Mouse (Mus musculus) liver, adult 2 months (tissue): ENCODE results near the gene Gabra2. TPM values are rescaled to one million over a fixed set of nuclear protein-coding genes. Genes with fewer than 3 reads are reported as not detected.

ENCODE experiments used
- DNase-seq: peaks from one replicate; pipeline ENCODE4 v3.0.0-alpha.2; 2011; ENCODE audit warnings: low read depth, low spot score; ENCODE audit errors: extremely low read depth
- H3K27ac ChIP-seq: fragments of 200-500 bp; replicated peaks from 2 replicates; pipeline ENCODE4 v1.5.1; 2012; ENCODE audit warnings: low read depth, mild to moderate bottlenecking, control low read depth, inconsistent platforms, low read length; ENCODE audit not compliant: insufficient read depth
- H3K27me3 ChIP-seq: fragments of 200-500 bp; 2 replicates; pipeline ENCODE4 v1.6.1; 2012; ENCODE audit warnings: mild to moderate bottlenecking, moderate library complexity, low read length, inconsistent platforms; ENCODE audit not compliant: control insufficient read depth, insufficient read depth
- H3K36me3 ChIP-seq: fragments of 200-500 bp; 2 replicates; pipeline ENCODE4 v1.6.1; 2012; ENCODE audit warnings: low read length, inconsistent platforms; ENCODE audit not compliant: control insufficient read depth, insufficient read depth
- H3K4me1 ChIP-seq: fragments of 200-500 bp; 2 replicates; pipeline ENCODE4 v1.6.1; 2011; ENCODE audit warnings: low read length; ENCODE audit not compliant: control insufficient read depth, insufficient read depth
- H3K4me3 ChIP-seq: fragments of 200-500 bp; 2 replicates; pipeline ENCODE4 v1.5.1; 2011; ENCODE audit warnings: low read depth, mild to moderate bottlenecking, control low read depth, low read length, moderate library complexity; ENCODE audit not compliant: insufficient read depth
- H3K79me2 ChIP-seq: fragments of 200-500 bp; 2 replicates; pipeline ENCODE4 v1.6.1; 2012; ENCODE audit warnings: inconsistent platforms, mild to moderate bottlenecking, low read length, moderate library complexity; ENCODE audit not compliant: control insufficient read depth, insufficient read depth
- H3K9ac ChIP-seq: fragments of 200-500 bp; 2 replicates; pipeline ENCODE4 v1.6.1; 2012; ENCODE audit warnings: low read depth, mild to moderate bottlenecking, control low read depth, inconsistent platforms, low read length
- CTCF ChIP-seq: fragments of 200-500 bp; IDR thresholded peaks from 2 replicates; pipeline ENCODE4 v1.5.1; 2011; ENCODE audit warnings: low read depth, low read length, control low read depth
- POLR2A ChIP-seq: fragments of 200-500 bp; IDR thresholded peaks from 2 replicates; pipeline ENCODE4 v1.6.1; 2011; ENCODE audit warnings: low read length, control low read depth; ENCODE audit not compliant: insufficient read depth; ENCODE audit errors: extremely low read depth
- WGBS: fragments of 180-500 bp; shearing (Covaris S2); methylation state at CpG from one replicate; pipeline ENCODE4 v1.1.7; 2018; 5-methylcytosine and 5-hydroxymethylcytosine counted together
- polyA plus RNA-seq: library from polyadenylated mRNA; depleted of rRNA; stranded (reverse); fragments of >200 nt; gene quantifications from 2 replicates; pipeline ENCODE4 v1.2.3, GENCODE M21; 2012; rRNA removed
- total RNA-seq: library from RNA; depleted of rRNA; stranded (reverse); fragments of >200 nt; gene quantifications from 2 replicates; pipeline ENCODE4 v1.2.3, GENCODE M21; 2014; rRNA removed

Gabra2 gene
- total RNA-seq (0.07 TPM in 1 of 2 replicates, not detected in the other), polyA plus RNA-seq (not detected in 2 replicates)

DNA sequence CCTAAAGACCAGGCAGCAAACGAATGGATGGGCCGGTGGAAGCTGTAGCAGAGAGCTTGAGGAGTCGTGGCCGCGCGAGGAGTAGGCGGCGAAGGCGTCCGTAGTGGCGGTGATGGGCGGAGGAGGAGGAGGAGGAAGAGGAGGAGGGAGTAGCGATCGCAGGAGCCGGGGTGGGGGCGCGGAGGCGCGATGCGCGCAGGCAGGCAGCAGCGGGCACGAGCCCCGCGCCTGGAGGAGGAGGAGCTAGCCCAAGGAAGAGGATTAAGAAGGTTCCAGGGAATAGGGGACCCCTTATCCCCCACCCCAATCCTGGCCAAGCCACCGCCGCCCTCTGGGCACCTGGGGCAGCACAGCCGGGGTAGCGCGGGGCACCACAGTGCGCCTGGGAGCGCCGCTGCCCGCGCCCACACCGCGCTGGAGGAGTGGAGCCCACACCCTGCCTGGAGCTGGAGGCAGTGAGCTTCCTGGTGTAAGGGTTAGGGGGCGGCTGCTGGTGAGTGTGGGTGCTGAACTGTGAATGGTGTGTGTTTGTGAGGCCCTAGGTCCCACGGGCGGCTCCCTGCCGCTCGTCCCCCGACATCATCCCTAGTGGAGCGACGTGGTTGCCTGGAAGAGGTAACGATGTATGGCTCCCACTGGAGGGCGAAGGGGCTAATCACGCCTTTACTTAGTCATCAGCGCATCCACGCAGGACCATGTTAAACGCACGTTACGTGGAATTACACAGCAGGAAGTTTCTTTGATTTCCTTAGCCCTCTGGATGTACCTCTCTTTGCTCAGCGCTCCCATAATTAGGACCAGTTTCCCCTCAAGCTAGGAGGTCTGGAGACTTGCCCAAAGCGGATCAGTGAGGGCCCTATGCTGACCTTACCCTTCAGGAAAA, at the start of gene Gabra2:
Gabra2 (minus strand) TSS at position 125 of the 883 bp plus-strand sequence.
- no peak within 1 kb of the TSS for H3K4me3 ChIP-seq
- TF ChIP-seq CTCF (no peak), POLR2A (no peak)
- no peaks in the 10 kb centered on the region for H3K36me3 ChIP-seq
- H3K9ac ChIP-seq: no peak within 1 kb of the TSS
- DNase-seq: no peak
- H3K79me2 ChIP-seq: no peaks in the 10 kb centered on the region
- no peak within 1 kb of the TSS for H3K27ac ChIP-seq
- H3K4me1 ChIP-seq: no peaks in the 10 kb centered on the region
- 2% methylated on average over 48 of the region's 55 CpGs for WGBS
- peaks cover 3% of the 10 kb centered on the region; the same call in 1 of the 2 replicates for H3K27me3 ChIP-seq

DNA sequence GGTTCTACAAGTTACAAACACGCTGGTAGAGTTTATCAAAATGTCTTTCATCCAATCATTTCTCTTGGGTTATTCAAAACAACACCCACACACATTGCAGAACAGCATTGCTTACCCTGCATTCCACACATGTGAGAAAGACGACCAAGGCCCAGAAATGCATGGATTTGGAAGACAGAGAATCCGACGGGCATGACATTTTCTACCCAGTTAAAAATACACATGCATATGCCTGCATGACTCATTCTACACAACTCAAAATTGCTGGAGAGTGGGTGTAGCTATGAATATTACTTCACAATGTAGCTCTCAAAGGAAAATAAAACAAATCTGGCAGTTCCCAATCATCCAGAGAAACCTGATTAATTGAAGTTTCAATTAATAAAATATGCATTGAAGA, 41.0 kb upstream of the Gabra2 start:
- no peak overlapping the region for H3K27ac ChIP-seq
- 67% methylated on average over 4 of the region's 4 CpGs for WGBS
- TF ChIP-seq CTCF (no peak), POLR2A (no peak)
- no peak overlapping the region for H3K9ac ChIP-seq
- H3K4me3 ChIP-seq: no peak overlapping the region
- H3K79me2 ChIP-seq: no peaks in the 10 kb centered on the region
- DNase-seq: no peak
- H3K27me3 ChIP-seq: no peaks in the 10 kb centered on the region
- H3K4me1 ChIP-seq: no peaks in the 10 kb centered on the region
- no peaks in the 10 kb centered on the region for H3K36me3 ChIP-seq

DNA sequence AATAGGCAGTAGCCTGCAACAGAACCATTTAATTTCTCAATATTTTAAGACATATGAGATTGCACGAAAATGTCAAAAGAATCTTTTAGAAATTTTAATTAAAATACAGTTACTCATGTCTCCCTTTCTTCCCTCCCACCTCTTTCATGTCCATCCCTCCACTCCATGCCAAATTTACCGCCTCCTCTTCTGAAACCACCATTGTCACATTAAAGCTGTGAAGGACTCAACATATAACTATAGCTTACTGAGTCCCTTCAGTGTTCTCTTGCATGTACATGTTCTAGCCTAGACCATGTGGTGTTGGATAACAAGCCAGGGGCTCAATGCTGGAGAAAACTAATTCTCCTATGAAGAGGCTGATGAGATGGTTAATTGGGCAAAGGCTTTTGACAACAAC, 40.2 kb upstream of the Gabra2 start:
- Histone ChIP-seq H3K9ac (no peak overlapping the region), H3K36me3 (no peaks in the 10 kb centered on the region), H3K27ac (no peak overlapping the region), H3K4me3 (no peak overlapping the region), H3K27me3 (no peaks in the 10 kb centered on the region), H3K4me1 (no peaks in the 10 kb centered on the region), H3K79me2 (no peaks in the 10 kb centered on the region)
- DNase-seq: no peak
- TF ChIP-seq POLR2A (no peak), CTCF (no peak)
- WGBS: 74% methylated on average over 2 of the region's 2 CpGs

DNA sequence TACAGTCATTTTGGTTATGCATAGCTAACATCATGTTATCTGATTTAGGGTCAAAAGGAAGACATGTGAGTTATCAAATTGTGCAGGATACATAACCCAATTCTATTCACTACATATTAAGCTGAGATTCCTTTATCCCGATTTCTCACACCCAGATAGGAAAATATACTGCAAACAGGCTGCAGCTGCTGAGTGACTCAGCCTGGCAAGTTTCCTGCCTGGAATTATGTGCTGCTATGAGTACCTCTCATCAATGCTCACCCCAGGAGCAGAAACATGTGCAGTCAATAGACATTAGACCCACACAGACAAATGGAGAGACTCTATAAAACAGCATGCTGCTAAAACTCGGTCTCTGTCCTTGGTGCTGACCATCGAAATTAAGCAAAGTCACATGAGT, 32.1 kb upstream of the Gabra2 start:
- Histone ChIP-seq H3K4me1 (no peaks in the 10 kb centered on the region), H3K36me3 (no peaks in the 10 kb centered on the region), H3K79me2 (no peaks in the 10 kb centered on the region), H3K4me3 (no peak overlapping the region), H3K27me3 (no peaks in the 10 kb centered on the region), H3K27ac (no peak overlapping the region), H3K9ac (no peak overlapping the region)
- TF ChIP-seq POLR2A (no peak), CTCF (no peak)
- 60% methylated on average over 3 of the region's 3 CpGs for WGBS
- no peak for DNase-seq

DNA sequence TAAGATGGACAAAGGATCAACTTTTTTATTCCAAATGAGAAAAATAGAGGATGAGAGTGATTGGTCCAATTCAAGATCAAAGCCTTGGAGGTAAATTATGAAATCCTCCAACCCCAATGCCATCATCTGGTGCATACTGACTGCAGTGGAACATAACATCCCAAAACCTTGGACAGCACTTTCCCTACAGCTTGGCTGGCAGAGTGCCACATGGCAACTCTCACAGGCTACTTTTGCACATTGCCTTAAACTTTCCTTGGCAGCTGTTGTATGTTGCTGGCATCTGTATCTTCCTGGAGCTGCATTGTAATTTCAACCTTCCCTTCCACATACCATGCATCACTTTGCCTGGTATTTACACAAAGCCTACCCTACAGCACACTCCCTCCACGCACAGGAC, 19.6 kb upstream of the Gabra2 start:
- H3K9ac ChIP-seq: no peak overlapping the region
- 46% methylated on average over 1 of the region's 1 CpGs for WGBS
- DNase-seq: no peak
- TF ChIP-seq CTCF: no peak
- TF ChIP-seq POLR2A: no peak
- H3K27ac ChIP-seq: no peak overlapping the region
- H3K4me3 ChIP-seq: no peak overlapping the region
- H3K27me3 ChIP-seq: no peaks in the 10 kb centered on the region
- no peaks in the 10 kb centered on the region for H3K79me2 ChIP-seq
- no peaks in the 10 kb centered on the region for H3K4me1 ChIP-seq
- no peaks in the 10 kb centered on the region for H3K36me3 ChIP-seq

DNA sequence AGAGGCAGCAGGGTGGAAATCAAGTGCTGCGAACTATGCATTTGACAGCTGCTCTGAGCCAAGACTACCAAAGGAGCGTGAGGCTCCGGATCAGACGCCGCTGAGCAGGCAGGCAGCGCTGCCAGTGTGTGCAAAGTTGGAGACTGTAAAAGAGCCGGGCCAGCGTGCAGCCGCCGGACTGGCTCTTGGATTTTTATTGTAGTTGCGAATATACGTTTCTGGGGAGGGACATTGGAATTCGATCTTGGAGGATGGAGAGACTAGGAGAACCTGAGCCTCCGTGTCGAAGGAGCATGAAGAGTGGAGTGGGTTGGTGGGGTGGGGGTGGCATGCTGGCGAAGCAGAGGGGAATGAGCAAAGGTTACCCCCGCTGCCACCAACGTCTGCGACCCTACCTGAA, 469 bp downstream of the Gabra2 start:
- H3K4me3 ChIP-seq: no peak overlapping the region
- TF ChIP-seq POLR2A: no peak
- H3K9ac ChIP-seq: no peak overlapping the region
- no peak for DNase-seq
- H3K79me2 ChIP-seq: no peaks in the 10 kb centered on the region
- no peaks in the 10 kb centered on the region for H3K36me3 ChIP-seq
- 2% methylated on average over 19 of the region's 19 CpGs for WGBS
- no peak overlapping the region for H3K27ac ChIP-seq
- peaks cover 3% of the 10 kb centered on the region; the same call in 1 of the 2 replicates for H3K27me3 ChIP-seq
- H3K4me1 ChIP-seq: no peaks in the 10 kb centered on the region
